Mouse (Mus musculus) gastrocnemius, adult 18-20 months (tissue): ENCODE results near the gene Mef2c. TPM values are rescaled to one million over a fixed set of nuclear protein-coding genes. Genes with fewer than 3 reads are reported as not detected.

Experiments used
- DNase-seq: peaks from one replicate; pipeline ENCODE4 v3.0.0; 2021; ENCODE audit warnings: low spot score
- long read RNA-seq, 2 experiments: library from polyadenylated mRNA; stranded (forward); transcript quantifications; one replicate each; pipeline ENCODE4 v2.0.0; 2021
- total RNA-seq, 2 experiments: library from RNA; stranded (reverse); gene quantifications; 2 replicates each; pipeline ENCODE4 v1.2.3; 2021

Gene Mef2c
- 100 to 1,000 TPM; 431 to 527 TPM for total RNA-seq
- long read RNA-seq, experiment 1, full-length matches to known transcripts = 96 of 328 reads
- long read RNA-seq, experiment 1, partial matches to known transcripts = 88 of 328 reads
- long read RNA-seq, experiment 1, other reads (novel, unspliced or antisense) = 144 of 328 reads
- long read RNA-seq, experiment 2, full-length matches to known transcripts = 64 of 247 reads
- long read RNA-seq, experiment 2, partial matches to known transcripts = 21 of 247 reads
- long read RNA-seq, experiment 2, other reads (novel, unspliced or antisense) = 162 of 247 reads

DNA sequence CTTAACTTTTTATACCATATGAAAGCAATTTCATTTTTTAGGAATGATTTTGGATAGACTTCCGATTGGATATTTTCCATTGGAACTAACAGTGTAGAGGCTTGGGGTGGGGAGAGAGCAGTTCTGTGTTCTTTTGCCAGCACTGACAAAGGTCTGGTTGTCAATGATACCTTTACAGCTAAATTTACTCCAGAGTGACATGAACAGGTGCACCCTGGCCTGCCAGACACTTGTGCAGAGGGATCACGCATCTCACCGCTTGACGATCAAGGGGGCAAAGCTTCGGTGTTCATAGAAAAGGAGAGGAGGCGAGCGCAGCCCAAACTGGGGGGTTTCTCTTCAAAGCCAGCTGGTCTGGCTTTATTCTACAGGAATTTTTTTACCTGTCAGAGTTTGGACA, at the start of gene Mef2c:
TSS of gene Mef2c (plus strand) at position 116 of the 400 bp plus-strand sequence.
- DNase-seq = peak; percentile 90

DNA sequence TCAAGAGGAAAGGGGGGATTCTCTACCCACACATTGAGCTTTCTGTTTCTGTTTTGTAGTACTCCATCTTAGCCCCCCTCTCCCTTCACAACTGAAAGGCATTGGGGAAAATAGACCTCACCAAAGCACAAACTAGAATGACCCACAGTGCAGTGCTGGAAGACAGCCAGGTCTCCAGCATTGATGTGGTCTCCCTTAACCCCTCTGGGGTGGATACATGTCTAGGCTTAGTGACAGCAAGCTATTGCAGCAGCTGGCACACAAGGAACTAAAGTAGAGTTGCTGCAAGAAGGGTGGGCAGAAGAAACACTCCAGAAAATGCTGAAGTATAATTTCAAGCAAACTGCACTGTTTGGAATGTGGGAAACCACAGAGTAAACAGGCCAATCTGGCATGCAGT, 45.1 kb upstream of the Mef2c start:
- DNase-seq = no peak

DNA sequence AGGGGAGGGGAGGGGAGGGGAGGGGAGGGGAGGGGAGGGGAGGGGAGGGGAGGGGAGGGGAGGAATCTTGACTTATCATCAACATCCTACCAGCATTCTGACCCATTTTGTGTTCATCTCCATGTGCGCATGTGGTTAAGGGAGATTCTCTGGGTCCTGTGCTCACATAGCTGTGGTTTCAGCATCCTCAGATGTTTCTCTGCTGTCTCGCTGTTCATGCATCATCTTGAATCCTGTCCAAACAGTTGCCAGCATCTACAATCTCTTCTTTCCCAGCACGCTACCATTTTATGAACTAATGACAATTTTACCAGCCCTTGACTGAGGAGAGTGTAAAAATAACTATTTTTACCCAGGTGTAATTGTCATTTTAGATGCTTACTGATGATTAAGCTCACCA, 44.2 kb upstream of the Mef2c start:
- DNase-seq = no peak

DNA sequence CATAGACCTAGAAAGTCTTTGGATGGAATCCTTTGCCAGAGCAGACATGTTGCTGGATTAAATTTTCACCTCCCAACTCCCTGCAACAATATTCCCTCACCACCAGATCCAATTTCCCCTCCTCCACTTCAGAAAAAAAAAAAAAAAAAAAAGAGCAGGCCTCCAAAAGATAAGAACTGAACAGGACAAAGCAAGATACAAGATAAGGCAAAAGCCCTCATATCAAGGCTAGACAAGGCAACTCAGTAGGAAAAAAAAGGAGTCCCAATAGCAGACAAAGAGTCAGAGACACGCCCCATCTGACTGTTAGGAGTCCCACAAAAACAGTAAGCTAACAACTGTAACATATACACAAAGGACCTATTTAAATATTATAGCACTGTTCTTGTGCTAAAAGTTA, 43.2 kb upstream of the Mef2c start:
- no peak for DNase-seq

DNA sequence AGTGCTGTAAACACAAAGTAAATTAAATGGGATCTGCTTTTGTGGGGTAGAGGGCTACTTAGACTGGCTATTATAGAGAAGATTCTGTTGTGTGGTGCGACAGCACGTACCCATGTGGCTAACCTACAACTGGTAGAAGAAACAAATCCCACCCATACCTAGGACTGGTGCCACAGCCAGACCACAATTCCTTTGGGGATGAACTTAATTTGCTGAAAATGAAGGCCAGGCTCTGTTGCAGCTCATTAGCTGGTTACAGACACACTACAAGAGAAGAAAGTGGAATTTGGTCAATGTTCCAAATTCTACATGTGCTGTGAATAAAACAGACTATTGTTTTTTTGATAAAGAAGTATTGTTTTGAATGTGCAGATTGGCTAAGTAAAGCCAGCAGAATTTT, 42.3 kb upstream of the Mef2c start:
- DNase-seq = no peak

DNA sequence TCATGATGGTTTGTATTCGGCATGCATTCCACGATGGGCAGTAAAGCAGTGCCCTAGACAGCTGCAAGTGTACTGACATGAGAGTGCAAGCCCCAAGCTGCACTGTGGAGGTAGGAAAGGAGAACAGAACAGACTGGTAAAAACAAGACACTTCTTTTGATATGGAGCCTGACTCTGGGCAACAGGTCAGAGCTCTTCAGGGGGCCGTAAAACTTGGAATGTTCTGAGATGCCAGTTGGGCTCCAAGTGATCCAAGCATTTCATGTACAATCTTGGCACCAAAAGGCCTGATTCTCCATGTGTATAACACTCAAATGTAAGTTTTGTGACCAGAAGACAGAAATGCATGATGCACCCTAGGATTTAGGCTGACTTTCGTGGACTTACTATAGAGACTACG, 37.1 kb upstream of the Mef2c start:
- DNase-seq = no peak

- no peak for DNase-seq
These were observed 35.0 kb upstream of the Mef2c start for GRCm38 (mm10) chr13:83468794-83469193.

- DNase-seq = no peak
These were observed 30.1 kb upstream of the Mef2c start for GRCm38 (mm10) chr13:83473755-83474154.

DNA sequence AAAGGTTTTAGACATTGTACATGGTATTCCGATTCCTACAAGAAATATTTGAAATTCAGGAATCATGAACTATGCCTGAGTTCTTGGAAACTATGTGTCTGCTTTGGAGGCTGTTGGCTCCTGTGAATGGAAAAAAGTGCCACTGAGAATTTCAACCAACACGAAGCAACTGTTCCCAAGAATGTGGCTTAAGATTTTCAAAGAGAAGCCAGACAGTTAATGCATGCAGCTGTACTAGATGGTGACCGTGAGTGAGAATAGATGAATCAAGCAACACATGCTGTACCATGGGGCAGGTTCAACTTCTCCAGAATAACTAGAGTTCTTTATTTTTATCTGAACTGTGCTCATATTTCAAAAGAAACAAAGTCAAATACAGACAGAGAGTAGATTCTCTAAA, 23.4 kb upstream of the Mef2c start:
- no peak for DNase-seq

- DNase-seq = no peak
These were observed 22.5 kb upstream of the Mef2c start for GRCm38 (mm10) chr13:83481310-83481709.

DNA sequence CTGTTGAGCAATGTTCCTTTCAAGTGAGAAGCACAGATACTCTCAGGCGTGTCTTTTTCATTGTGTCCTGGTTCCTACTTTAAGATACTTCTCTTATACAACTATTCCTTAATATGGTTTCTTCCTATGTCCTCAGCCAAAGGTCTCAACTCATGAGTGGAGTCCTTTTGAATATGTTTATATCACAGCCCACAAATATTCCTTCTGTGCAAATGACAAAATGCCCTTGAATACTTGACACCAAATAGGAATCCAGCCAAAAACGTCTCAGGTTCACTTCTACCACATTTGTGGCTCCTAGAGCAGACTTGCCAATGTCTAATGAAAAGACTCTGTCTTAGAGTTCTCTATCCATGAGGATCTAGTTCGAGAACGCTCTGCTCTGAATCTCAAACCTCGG, 21.7 kb upstream of the Mef2c start:
- peak; percentile 32 for DNase-seq

DNA sequence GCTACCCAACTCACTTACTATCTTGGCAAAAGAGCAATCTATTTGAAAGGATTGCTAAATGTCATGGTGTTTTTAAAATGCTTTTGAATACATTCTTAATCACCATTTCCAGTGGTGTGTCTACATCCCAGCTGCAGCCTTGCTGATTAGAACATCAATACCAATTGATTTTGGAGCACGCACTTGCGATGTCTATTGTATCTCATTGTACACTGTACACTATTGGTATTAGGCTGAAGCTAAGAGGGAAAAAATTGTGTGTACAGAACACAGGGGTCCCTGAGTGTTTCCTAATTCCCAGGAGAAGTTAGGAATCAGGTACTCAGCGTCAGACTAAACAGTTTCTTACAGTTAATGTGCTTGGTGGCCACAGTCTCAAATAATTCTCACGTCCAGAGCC, 19.6 kb upstream of the Mef2c start:
- no peak for DNase-seq

DNA sequence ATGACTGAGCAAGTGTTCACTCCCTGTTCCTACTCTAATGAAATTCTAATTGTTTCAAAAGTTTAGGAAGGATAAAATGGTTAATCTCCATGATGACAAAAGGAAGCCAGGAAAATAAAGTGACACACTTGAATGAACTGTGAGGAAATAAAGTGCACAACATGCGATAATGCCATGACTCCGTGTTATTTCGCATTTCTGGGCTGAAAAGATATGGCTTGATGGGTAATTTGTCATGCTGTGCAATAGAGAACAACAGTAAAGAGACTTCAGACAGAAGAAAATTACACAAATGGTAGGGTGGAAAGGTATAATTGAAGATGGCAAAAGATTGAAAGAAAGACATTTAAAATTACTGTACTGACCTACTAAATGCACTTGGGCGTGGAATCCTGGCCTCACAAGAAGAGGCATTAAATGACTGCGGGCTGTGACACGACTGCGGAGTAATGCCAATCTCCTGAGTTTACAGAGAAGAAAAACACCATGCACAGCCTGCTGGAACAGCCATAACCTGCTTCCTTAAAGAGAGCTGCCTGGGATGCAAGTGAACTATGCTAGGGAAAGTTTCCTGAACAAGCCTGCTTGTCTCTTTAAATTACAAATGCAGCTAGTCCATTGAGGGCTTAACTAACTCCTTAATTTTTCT, 19.0 kb upstream of the Mef2c start:
- peak; percentile 23 for DNase-seq

GRCm38 (mm10) chr13:83492051-83492450, 11.8 kb upstream of the Mef2c start:
- no peak for DNase-seq

DNA sequence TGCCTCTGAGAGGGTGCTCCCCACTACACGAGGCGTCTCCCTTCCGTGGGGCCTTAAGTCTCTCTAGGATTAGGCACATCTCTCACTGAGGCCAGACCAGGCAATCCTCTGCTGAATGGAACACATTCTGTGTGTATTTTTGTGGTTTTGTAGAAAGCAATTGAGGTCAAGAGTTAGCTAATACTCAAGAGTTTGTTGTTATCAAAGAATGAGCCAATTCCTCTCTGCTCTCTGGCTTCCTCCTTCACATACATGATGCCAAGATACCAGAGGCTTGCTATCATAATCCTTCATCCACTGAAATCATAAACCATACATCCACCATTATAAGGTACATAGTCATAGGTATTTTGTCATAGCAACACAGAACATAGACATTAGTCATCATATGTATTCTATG, 6.1 kb upstream of the Mef2c start:
- no peak for DNase-seq

- no peak for DNase-seq
These were observed 4.3 kb upstream of the Mef2c start for GRCm38 (mm10) chr13:83499526-83499925.

GRCm38 (mm10) chr13:83507687-83508086, 3.9 kb downstream of the Mef2c start:
- DNase-seq = no peak

GRCm38 (mm10) chr13:83515013-83515547, 11.2 kb downstream of the Mef2c start:
- peak; percentile 82 for DNase-seq

GRCm38 (mm10) chr13:83517660-83518609, 14.1 kb downstream of the Mef2c start:
- DNase-seq = peak; percentile 54

- DNase-seq = no peak
These were observed 17.0 kb downstream of the Mef2c start for GRCm38 (mm10) chr13:83520807-83521206.

DNA sequence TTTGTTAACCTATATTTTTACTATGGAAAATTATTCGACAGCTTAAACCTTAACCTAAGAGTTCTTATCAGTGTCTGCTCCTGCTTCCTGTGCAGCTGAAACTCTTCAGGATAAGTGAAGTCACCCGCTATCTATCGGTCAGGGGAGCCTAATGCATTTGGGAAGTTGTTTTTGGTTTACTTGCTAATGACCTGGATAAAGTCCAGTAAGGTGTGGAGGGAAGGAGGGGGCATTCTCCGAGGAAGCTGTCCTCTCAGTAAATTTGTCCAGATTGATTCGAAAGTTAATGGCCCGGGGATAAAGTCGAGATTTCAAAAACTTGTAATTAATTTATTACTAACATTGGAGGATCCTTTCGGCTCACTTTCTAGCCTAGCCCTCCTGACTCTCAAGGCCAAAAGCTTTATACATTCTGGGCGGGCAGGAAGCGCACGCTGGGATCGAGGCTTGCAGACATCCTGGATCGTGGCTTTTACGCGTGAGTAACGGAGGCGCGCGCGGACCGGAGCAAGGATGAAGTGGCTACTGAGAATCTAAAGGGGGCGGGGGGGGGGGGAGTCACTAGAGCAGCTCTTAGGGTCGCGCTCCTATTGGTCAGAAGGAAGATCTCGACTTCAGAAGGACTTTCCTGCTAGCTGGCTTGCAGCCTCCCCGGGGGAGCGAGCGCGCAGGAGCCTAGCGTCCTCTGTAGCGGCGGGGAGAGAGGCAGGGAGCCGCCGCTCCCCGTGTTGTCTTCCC, 19.6 kb downstream of the Mef2c start:
- peak; percentile 53 for DNase-seq
